Mouse (Mus musculus): Measurements from ENCODE around the gene Gm10563. TPM values are rescaled to one million over a fixed set of nuclear protein-coding genes. Genes with fewer than 3 reads are reported as not detected.

Gene Gm10563
- polyA plus RNA-seq, 1 experiment from 2014 or later, result not detected

GRCm38 (mm10) chr4:155598536-155598935 lies 46.7 kb downstream of the Gm10563 start:
- peaks cover 2% of the 10 kb centered on the region; the same call in 1 of the 2 replicates for H3K36me3 ChIP-seq (ENCODE audit: control insufficient read depth, insufficient read depth, low read length)
- no peak overlapping the region for H3K4me3 ChIP-seq (ENCODE audit: low read depth, low read length)
- H3K4me2 ChIP-seq (replicated peaks; ENCODE audit: low read depth, low read length), result no peak overlapping the region
- WGBS, result 21% methylated on average over 13 of the region's 20 CpGs
- no peak for ATAC-seq (ENCODE audit: insufficient number of reproducible peaks, insufficient read depth, low FRiP score, low read depth)
- peaks cover 7% of the 10 kb centered on the region; the same call in 1 of the 2 replicates for H3K4me1 ChIP-seq (ENCODE audit: control insufficient read depth, insufficient read depth, low read length)
- no peak overlapping the region for H3K27ac ChIP-seq (ENCODE audit: low read length)
- H3K9me3 ChIP-seq (ENCODE audit: control insufficient read depth, low read depth, low read length), result no peaks in the 10 kb centered on the region
- no peak overlapping the region for H3K9ac ChIP-seq (replicated peaks; ENCODE audit: low read depth, low read length)
- H3K27me3 ChIP-seq (ENCODE audit: control insufficient read depth, insufficient read depth, low read length), result no peaks in the 10 kb centered on the region

GRCm38 (mm10) chr4:155596606-155597005 lies 48.6 kb downstream of the Gm10563 start:
- H3K4me3 ChIP-seq (ENCODE audit: low read depth, low read length), result no peak overlapping the region
- H3K9ac ChIP-seq (replicated peaks; ENCODE audit: low read depth, low read length), result no peak overlapping the region
- H3K27ac ChIP-seq (ENCODE audit: low read length), result no peak overlapping the region
- no peaks in the 10 kb centered on the region for H3K9me3 ChIP-seq (ENCODE audit: control insufficient read depth, low read depth, low read length)
- H3K36me3 ChIP-seq (ENCODE audit: control insufficient read depth, insufficient read depth, low read length), result no peaks in the 10 kb centered on the region
- no peak overlapping the region for H3K4me2 ChIP-seq (replicated peaks; ENCODE audit: low read depth, low read length)
- no peaks in the 10 kb centered on the region for H3K27me3 ChIP-seq (ENCODE audit: control insufficient read depth, insufficient read depth, low read length)
- no peaks in the 10 kb centered on the region for H3K4me1 ChIP-seq (ENCODE audit: control insufficient read depth, insufficient read depth, low read length)
- WGBS, result 78% methylated on average over 5 of the region's 5 CpGs
- no peak for ATAC-seq (ENCODE audit: insufficient number of reproducible peaks, insufficient read depth, low FRiP score, low read depth)

- H3K36me3 ChIP-seq (ENCODE audit: control insufficient read depth, insufficient read depth, low read length), result no peaks in the 10 kb centered on the region; the same call in 1 of the 2 replicates
- H3K9me3 ChIP-seq (ENCODE audit: control insufficient read depth, low read depth, low read length), result no peaks in the 10 kb centered on the region
- 81% methylated on average over 3 of the region's 3 CpGs for WGBS
- no peak overlapping the region for H3K4me2 ChIP-seq (replicated peaks; ENCODE audit: low read depth, low read length)
- H3K4me3 ChIP-seq (ENCODE audit: low read depth, low read length), result no peak overlapping the region
- H3K27me3 ChIP-seq (ENCODE audit: control insufficient read depth, insufficient read depth, low read length), result no peaks in the 10 kb centered on the region
- no peak overlapping the region for H3K9ac ChIP-seq (replicated peaks; ENCODE audit: low read depth, low read length)
- no peaks in the 10 kb centered on the region for H3K4me1 ChIP-seq (ENCODE audit: control insufficient read depth, insufficient read depth, low read length)
- ATAC-seq (ENCODE audit: insufficient number of reproducible peaks, insufficient read depth, low FRiP score, low read depth), result no peak
- no peak overlapping the region for H3K27ac ChIP-seq (ENCODE audit: low read length)
Measured at GRCm38 (mm10) chr4:155595777-155596176, 49.4 kb downstream of the Gm10563 start.

- 61% methylated on average over 1 of the region's 1 CpGs for WGBS
- Histone ChIP-seq H3K4me1 (ENCODE audit: control insufficient read depth, insufficient read depth, low read length) (no peaks in the 10 kb centered on the region), H3K9me3 (ENCODE audit: control insufficient read depth, low read depth, low read length) (no peaks in the 10 kb centered on the region), H3K9ac (replicated peaks; ENCODE audit: low read depth, low read length) (no peak overlapping the region), H3K4me2 (replicated peaks; ENCODE audit: low read depth, low read length) (no peak overlapping the region), H3K36me3 (ENCODE audit: control insufficient read depth, insufficient read depth, low read length) (peaks cover 17% of the 10 kb centered on the region), H3K27ac (ENCODE audit: low read length) (no peak overlapping the region), H3K4me3 (ENCODE audit: low read depth, low read length) (no peak overlapping the region), H3K27me3 (ENCODE audit: control insufficient read depth, insufficient read depth, low read length) (no peaks in the 10 kb centered on the region)
- ATAC-seq (ENCODE audit: insufficient number of reproducible peaks, insufficient read depth, low FRiP score, low read depth), result no peak
Measured at GRCm38 (mm10) chr4:155593780-155594179, 51.4 kb downstream of the Gm10563 start.

- Histone ChIP-seq H3K9me3 (ENCODE audit: control insufficient read depth, low read depth, low read length) (no peaks in the 10 kb centered on the region), H3K27me3 (ENCODE audit: control insufficient read depth, insufficient read depth, low read length) (no peaks in the 10 kb centered on the region), H3K4me2 (replicated peaks; ENCODE audit: low read depth, low read length) (no peak overlapping the region), H3K4me1 (ENCODE audit: control insufficient read depth, insufficient read depth, low read length) (no peaks in the 10 kb centered on the region), H3K36me3 (ENCODE audit: control insufficient read depth, insufficient read depth, low read length) (peaks cover 36% of the 10 kb centered on the region), H3K9ac (replicated peaks; ENCODE audit: low read depth, low read length) (no peak overlapping the region), H3K27ac (ENCODE audit: low read length) (no peak overlapping the region), H3K4me3 (ENCODE audit: low read depth, low read length) (no peak overlapping the region)
- WGBS, result 70% methylated on average over 7 of the region's 7 CpGs
- no peak for ATAC-seq (ENCODE audit: insufficient number of reproducible peaks, insufficient read depth, low FRiP score, low read depth)
Measured at GRCm38 (mm10) chr4:155591012-155591719, 54.0 kb downstream of the Gm10563 start.

GRCm38 (mm10) chr4:155589356-155589755 lies 55.9 kb downstream of the Gm10563 start:
- no peak for ATAC-seq (ENCODE audit: insufficient number of reproducible peaks, insufficient read depth, low FRiP score, low read depth)
- no peak overlapping the region for H3K27ac ChIP-seq (ENCODE audit: low read length)
- peaks cover 50% of the 10 kb centered on the region for H3K36me3 ChIP-seq (ENCODE audit: control insufficient read depth, insufficient read depth, low read length)
- no peak overlapping the region for H3K4me2 ChIP-seq (replicated peaks; ENCODE audit: low read depth, low read length)
- H3K9ac ChIP-seq (replicated peaks; ENCODE audit: low read depth, low read length), result no peak overlapping the region
- H3K9me3 ChIP-seq (ENCODE audit: control insufficient read depth, low read depth, low read length), result no peaks in the 10 kb centered on the region
- 95% methylated on average over 5 of the region's 5 CpGs for WGBS
- no peaks in the 10 kb centered on the region for H3K27me3 ChIP-seq (ENCODE audit: control insufficient read depth, insufficient read depth, low read length)
- no peaks in the 10 kb centered on the region for H3K4me1 ChIP-seq (ENCODE audit: control insufficient read depth, insufficient read depth, low read length)
- no peak overlapping the region for H3K4me3 ChIP-seq (ENCODE audit: low read depth, low read length)

GRCm38 (mm10) chr4:155582279-155582905 lies 62.8 kb downstream of the Gm10563 start:
- Histone ChIP-seq H3K36me3 (ENCODE audit: control insufficient read depth, insufficient read depth, low read length) (peaks cover 46% of the 10 kb centered on the region), H3K4me2 (replicated peaks; ENCODE audit: low read depth, low read length) (no peak overlapping the region), H3K27ac (ENCODE audit: low read length) (no peak overlapping the region), H3K4me1 (ENCODE audit: control insufficient read depth, insufficient read depth, low read length) (no peaks in the 10 kb centered on the region), H3K27me3 (ENCODE audit: control insufficient read depth, insufficient read depth, low read length) (no peaks in the 10 kb centered on the region), H3K4me3 (ENCODE audit: low read depth, low read length) (no peak overlapping the region), H3K9me3 (ENCODE audit: control insufficient read depth, low read depth, low read length) (no peaks in the 10 kb centered on the region), H3K9ac (replicated peaks; ENCODE audit: low read depth, low read length) (no peak overlapping the region)
- WGBS, result 93% methylated on average over 6 of the region's 6 CpGs
- ATAC-seq (ENCODE audit: insufficient number of reproducible peaks, insufficient read depth, low FRiP score, low read depth), result 0 out of 2 replicates have a peak, but pooled peaks have one; percentile 18

- Histone ChIP-seq H3K9ac (replicated peaks; ENCODE audit: low read depth, low read length) (no peak overlapping the region), H3K27ac (ENCODE audit: low read length) (no peak overlapping the region), H3K27me3 (ENCODE audit: control insufficient read depth, insufficient read depth, low read length) (no peaks in the 10 kb centered on the region), H3K9me3 (ENCODE audit: control insufficient read depth, low read depth, low read length) (no peaks in the 10 kb centered on the region), H3K36me3 (ENCODE audit: control insufficient read depth, insufficient read depth, low read length) (peaks cover 34% of the 10 kb centered on the region), H3K4me1 (ENCODE audit: control insufficient read depth, insufficient read depth, low read length) (no peaks in the 10 kb centered on the region), H3K4me2 (replicated peaks; ENCODE audit: low read depth, low read length) (no peak overlapping the region), H3K4me3 (ENCODE audit: low read depth, low read length) (no peak overlapping the region)
- WGBS, result 33% methylated on average over 1 of the region's 1 CpGs
- ATAC-seq (ENCODE audit: insufficient number of reproducible peaks, insufficient read depth, low FRiP score, low read depth), result no peak
Measured at GRCm38 (mm10) chr4:155580420-155580819, 64.8 kb downstream of the Gm10563 start.

Measured in stomach, embryonic 14.5 days (tissue).